Mouse (Mus musculus) hindbrain, embryonic 15.5 days (tissue): ENCODE results near the gene Nhlrc1. TPM values are rescaled to one million over a fixed set of nuclear protein-coding genes. Genes with fewer than 3 reads are reported as not detected.

Source experiments
- ATAC-seq: fragments of 200-750 bp; cut with Nextera tagmentation; 2 replicates; pipeline ENCODE4 v1.8.0; 2017; ENCODE audit warnings: low read depth, moderate number of reproducible peaks, moderate TSS enrichment; ENCODE audit not compliant: low FRiP score
- H3K27ac ChIP-seq: fragments of 300-500 bp; sonication (generic); replicated peaks from 2 replicates; pipeline ENCODE4 v1.5.1; 2015; ENCODE audit warnings: mild to moderate bottlenecking, inconsistent platforms
- H3K27me3 ChIP-seq: fragments of 300-500 bp; sonication (generic); 2 replicates; pipeline ENCODE4 v1.6.1; 2015; ENCODE audit warnings: control low read depth, inconsistent platforms
- H3K36me3 ChIP-seq: fragments of 300-500 bp; sonication (generic); 2 replicates; pipeline ENCODE4 v1.6.1; 2015; ENCODE audit warnings: control low read depth, inconsistent platforms
- H3K4me1 ChIP-seq: fragments of 300-500 bp; sonication (generic); replicated peaks from 2 replicates; pipeline ENCODE4 v1.6.1; 2015; ENCODE audit warnings: control low read depth, inconsistent platforms
- H3K4me2 ChIP-seq: fragments of 300-500 bp; sonication (generic); 2 replicates; pipeline ENCODE4 v1.6.1; 2015; ENCODE audit warnings: moderate library complexity, mild to moderate bottlenecking, inconsistent platforms
- H3K4me3 ChIP-seq: fragments of 300-500 bp; sonication (generic); 2 replicates; pipeline ENCODE4 v1.5.1; 2015; ENCODE audit warnings: mild to moderate bottlenecking, inconsistent platforms
- H3K9ac ChIP-seq: fragments of 300-500 bp; sonication (generic); 2 replicates; pipeline ENCODE4 v1.6.1; 2015; ENCODE audit warnings: inconsistent platforms
- H3K9me3 ChIP-seq: fragments of 300-500 bp; sonication (generic); 2 replicates; pipeline ENCODE4 v1.6.1; 2016; ENCODE audit warnings: control low read depth, inconsistent platforms
- WGBS: fragments of 180-500 bp; shearing (Covaris S2); methylation state at CpG from one replicate; pipeline ENCODE4 v1.1.7; 2015; 5-methylcytosine and 5-hydroxymethylcytosine counted together
- polyA plus RNA-seq: library from polyadenylated mRNA; unstranded; fragments of >200 nt; fragmentation: Nextera tagmentation; extraction: Ambion mirVana; gene quantifications from 2 replicates; pipeline ENCODE4 v1.2.1, GENCODE M21; 2015

Nhlrc1 gene
- polyA plus RNA-seq, 1 experiment from 2014 or later, result 18.5 TPM

DNA sequence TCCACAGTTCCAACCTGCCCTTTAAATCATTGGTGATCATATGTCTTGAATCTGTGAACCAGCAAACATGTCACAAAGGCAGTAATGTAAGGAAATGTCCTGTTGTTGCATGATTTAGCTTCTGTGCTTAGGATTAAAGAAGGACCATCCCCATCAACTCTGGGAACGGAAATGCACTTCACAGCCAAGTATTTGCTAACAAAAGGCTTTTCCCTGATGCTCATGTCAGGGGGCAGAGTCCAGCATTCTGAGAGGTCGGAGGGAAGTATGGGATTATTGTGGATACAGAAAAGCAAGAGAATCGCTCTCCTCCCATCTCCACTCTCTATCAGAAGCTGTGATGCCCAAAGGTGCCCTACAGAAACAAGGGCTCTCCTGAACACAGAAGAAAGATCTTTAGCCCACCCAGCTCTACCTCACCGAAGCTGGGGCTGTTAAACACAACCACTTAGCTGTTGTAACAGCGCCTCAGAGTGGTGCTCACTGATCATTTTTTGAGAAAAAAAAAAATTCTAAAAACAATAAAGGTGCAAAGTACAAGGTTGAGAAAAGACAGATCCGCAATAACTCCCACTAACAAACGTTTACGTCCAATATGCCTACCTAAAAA lies 27.5 kb upstream of the Nhlrc1 start:
- peak overlapping the region; percentile 84; the same call in 1 of the 2 replicates for H3K27ac ChIP-seq
- H3K4me3 ChIP-seq, result peak overlapping the region; percentile 95
- peaks cover 18% of the 10 kb centered on the region for H3K4me1 ChIP-seq
- WGBS, result 48% methylated on average over 8 of the region's 8 CpGs
- H3K9ac ChIP-seq, result peak overlapping the region; percentile 81; the same call in 1 of the 2 replicates
- no peaks in the 10 kb centered on the region for H3K27me3 ChIP-seq
- peak overlapping the region; percentile 74 for H3K4me2 ChIP-seq
- no peak for ATAC-seq
- H3K9me3 ChIP-seq, result no peaks in the 10 kb centered on the region
- H3K36me3 ChIP-seq, result no peaks in the 10 kb centered on the region

DNA sequence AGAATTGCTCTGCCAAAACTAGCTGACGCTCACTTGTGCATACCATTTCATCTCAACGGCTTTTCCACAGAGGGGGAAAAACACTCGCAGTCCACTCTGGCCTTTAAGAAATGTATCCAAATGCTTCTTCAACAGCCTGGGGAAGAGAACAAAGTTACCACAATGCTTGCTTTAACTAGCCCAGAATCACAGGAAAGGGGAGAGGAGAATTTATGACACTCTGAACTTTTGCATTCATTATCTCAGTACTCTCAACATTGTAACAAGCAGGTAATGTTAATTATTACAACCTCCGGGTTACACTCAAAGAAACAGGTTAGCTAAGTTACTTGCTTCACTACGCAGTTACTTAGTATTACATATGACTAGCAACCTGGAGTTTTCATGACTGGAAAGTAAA lies 25.4 kb upstream of the Nhlrc1 start:
- Histone ChIP-seq H3K27ac (no peak overlapping the region), H3K4me2 (no peak overlapping the region), H3K4me1 (peaks cover 18% of the 10 kb centered on the region), H3K9me3 (no peaks in the 10 kb centered on the region), H3K9ac (no peak overlapping the region), H3K27me3 (no peaks in the 10 kb centered on the region), H3K4me3 (no peak overlapping the region), H3K36me3 (no peaks in the 10 kb centered on the region)
- no peak for ATAC-seq
- WGBS, result 93% methylated on average over 5 of the region's 5 CpGs

GRCm38 (mm10) chr13:47037946-47038345 lies 23.3 kb upstream of the Nhlrc1 start:
- H3K27me3 ChIP-seq, result no peaks in the 10 kb centered on the region
- H3K36me3 ChIP-seq, result no peaks in the 10 kb centered on the region
- H3K9me3 ChIP-seq, result no peaks in the 10 kb centered on the region
- WGBS, result 74% methylated on average over 6 of the region's 6 CpGs
- 0 out of 2 replicates have a peak, but pooled peaks cover 9% of the 10 kb centered on the region for H3K4me1 ChIP-seq
- no peak overlapping the region for H3K4me3 ChIP-seq
- no peak overlapping the region for H3K27ac ChIP-seq
- no peak overlapping the region for H3K4me2 ChIP-seq
- no peak overlapping the region for H3K9ac ChIP-seq
- ATAC-seq, result no peak

DNA sequence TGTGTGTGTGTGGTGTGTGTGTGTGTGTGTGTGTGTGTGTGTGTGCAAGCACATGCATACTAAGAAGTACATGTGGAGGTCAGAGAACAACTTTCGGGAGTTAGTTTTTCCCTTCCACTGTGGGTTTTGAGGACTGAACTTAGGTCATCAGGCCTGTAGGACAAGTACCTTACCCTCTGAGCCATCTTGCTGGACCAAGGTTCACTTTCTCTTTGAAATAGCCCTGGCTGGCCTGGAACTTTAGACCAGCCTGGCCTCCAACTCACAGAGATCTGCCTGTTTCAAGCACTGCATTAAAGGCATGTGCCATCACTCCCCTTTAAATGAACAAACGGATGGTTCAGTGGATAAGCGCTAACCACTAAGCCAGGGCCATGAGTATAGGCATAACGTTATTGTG lies 19.0 kb upstream of the Nhlrc1 start:
- Histone ChIP-seq H3K27me3 (no peaks in the 10 kb centered on the region), H3K27ac (no peak overlapping the region), H3K4me3 (no peak overlapping the region), H3K9ac (no peak overlapping the region), H3K9me3 (no peaks in the 10 kb centered on the region), H3K4me1 (no peaks in the 10 kb centered on the region), H3K36me3 (peaks cover under 1% of the 10 kb centered on the region; the same call in 1 of the 2 replicates), H3K4me2 (no peak overlapping the region)
- WGBS, result 89% methylated on average over 4 of the region's 4 CpGs
- ATAC-seq, result no peak

GRCm38 (mm10) chr13:47030376-47031107 lies 15.9 kb upstream of the Nhlrc1 start:
- Histone ChIP-seq H3K36me3 (peaks cover 4% of the 10 kb centered on the region; the same call in 1 of the 2 replicates), H3K9ac (no peak overlapping the region), H3K9me3 (no peaks in the 10 kb centered on the region), H3K4me2 (no peak overlapping the region), H3K4me3 (no peak overlapping the region), H3K4me1 (no peaks in the 10 kb centered on the region), H3K27ac (no peak overlapping the region), H3K27me3 (no peaks in the 10 kb centered on the region)
- no peak for ATAC-seq
- WGBS, result 91% methylated on average over 17 of the region's 17 CpGs

DNA sequence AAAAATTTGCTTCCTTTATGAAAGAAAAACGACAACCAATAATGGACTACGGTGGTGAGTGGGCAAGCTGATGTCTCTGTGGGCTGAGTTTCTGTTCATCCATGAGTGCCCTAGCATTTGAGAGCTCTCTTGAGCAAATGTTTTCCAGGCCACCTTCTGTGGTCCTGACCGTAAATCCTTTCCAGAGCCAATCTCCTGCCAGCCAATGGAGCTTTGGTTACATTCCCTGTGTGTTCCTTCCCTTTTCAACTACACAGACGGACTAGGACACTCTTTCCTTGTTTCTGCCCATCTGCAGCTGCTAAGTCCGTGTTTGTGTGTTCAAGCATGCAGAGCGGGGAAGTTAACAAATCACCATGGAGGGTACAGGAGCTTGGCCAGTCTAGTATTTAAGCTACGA lies 6.1 kb upstream of the Nhlrc1 start:
- no peaks in the 10 kb centered on the region for H3K27me3 ChIP-seq
- no peaks in the 10 kb centered on the region for H3K9me3 ChIP-seq
- H3K4me3 ChIP-seq, result no peak overlapping the region
- H3K9ac ChIP-seq, result no peak overlapping the region
- no peak overlapping the region for H3K4me2 ChIP-seq
- H3K4me1 ChIP-seq, result no peaks in the 10 kb centered on the region
- 80% methylated on average over 7 of the region's 7 CpGs for WGBS
- no peaks in the 10 kb centered on the region for H3K36me3 ChIP-seq
- no peak for ATAC-seq
- no peak overlapping the region for H3K27ac ChIP-seq

- 85% methylated on average over 7 of the region's 7 CpGs for WGBS
- ATAC-seq, result no peak
Observed at GRCm38 (mm10) chr13:47019774-47020173, 5.1 kb upstream of the Nhlrc1 start.

GRCm38 (mm10) chr13:47017259-47017658 lies 2.6 kb upstream of the Nhlrc1 start:
- ATAC-seq, result peak; percentile 76; the same call in 1 of the 2 replicates
- Histone ChIP-seq H3K4me2 (no peak overlapping the region), H3K27me3 (no peaks in the 10 kb centered on the region), H3K36me3 (no peaks in the 10 kb centered on the region), H3K9ac (no peak overlapping the region), H3K4me3 (no peak overlapping the region), H3K9me3 (no peaks in the 10 kb centered on the region), H3K4me1 (peaks cover 9% of the 10 kb centered on the region), H3K27ac (no peak overlapping the region)
- 41% methylated on average over 5 of the region's 5 CpGs for WGBS

More at GRCm38 (mm10) chr13:47019774-47020173, 5.1 kb upstream of the Nhlrc1 start:
- Histone ChIP-seq H3K9me3 (no peaks in the 10 kb centered on the region), H3K4me2 (no peak overlapping the region), H3K4me3 (no peak overlapping the region), H3K27me3 (no peaks in the 10 kb centered on the region), H3K27ac (no peak overlapping the region), H3K9ac (no peak overlapping the region), H3K4me1 (no peaks in the 10 kb centered on the region; the same call in 1 of the 2 replicates), H3K36me3 (no peaks in the 10 kb centered on the region)

DNA sequence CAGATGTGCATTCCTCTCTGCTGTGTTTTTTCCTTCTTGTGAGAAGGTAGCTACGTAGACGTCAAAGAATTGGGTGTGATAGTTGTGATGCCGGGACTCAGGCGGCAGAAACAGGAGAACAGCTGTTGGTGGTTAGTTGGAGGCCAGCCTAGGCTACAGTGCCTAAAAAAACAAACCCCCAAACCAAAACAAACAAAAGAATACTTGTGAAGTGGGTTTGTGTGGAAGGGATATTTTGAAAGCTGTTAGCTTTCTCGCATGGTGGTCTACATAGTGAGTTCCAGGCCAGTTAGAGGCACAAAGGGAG lies 498 bp upstream of the Nhlrc1 start:
- Histone ChIP-seq H3K27ac (no peak overlapping the region), H3K9me3 (peaks cover 1% of the 10 kb centered on the region; the same call in 1 of the 2 replicates), H3K9ac (no peak overlapping the region), H3K4me2 (peak overlapping the region; percentile 95), H3K36me3 (no peaks in the 10 kb centered on the region), H3K27me3 (no peaks in the 10 kb centered on the region), H3K4me1 (peaks cover 9% of the 10 kb centered on the region), H3K4me3 (peak overlapping the region; percentile 58; the same call in 1 of the 2 replicates)
- 77% methylated on average over 5 of the region's 5 CpGs for WGBS
- no peak for ATAC-seq

DNA sequence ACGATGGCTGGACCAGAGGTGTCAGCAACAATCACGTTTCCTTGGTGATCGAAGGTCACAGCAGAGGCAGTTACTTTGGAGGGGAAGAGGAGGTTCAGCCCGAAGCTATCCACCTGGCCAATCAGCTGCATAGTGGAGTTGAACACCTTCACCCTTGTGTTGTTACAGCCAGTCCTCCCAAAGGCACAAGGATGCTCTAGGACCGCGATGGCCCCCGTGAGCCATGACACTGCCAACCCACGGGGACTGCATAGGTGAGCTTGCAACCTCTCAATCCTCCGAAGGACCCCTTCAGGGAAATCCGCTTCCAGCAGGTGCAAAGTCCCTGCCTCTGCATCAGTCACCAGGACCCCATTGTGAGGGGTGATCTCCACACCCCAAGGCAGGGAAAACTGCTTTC lies 910 bp downstream of the Nhlrc1 start:
- WGBS, result 64% methylated on average over 10 of the region's 10 CpGs
- no peaks in the 10 kb centered on the region for H3K36me3 ChIP-seq
- H3K9ac ChIP-seq, result no peak overlapping the region
- H3K4me1 ChIP-seq, result peaks cover 9% of the 10 kb centered on the region
- H3K4me3 ChIP-seq, result peak overlapping the region; percentile 58
- H3K9me3 ChIP-seq, result peaks cover 8% of the 10 kb centered on the region; the same call in 1 of the 2 replicates
- ATAC-seq, result no peak
- no peaks in the 10 kb centered on the region for H3K27me3 ChIP-seq
- no peak overlapping the region for H3K27ac ChIP-seq
- H3K4me2 ChIP-seq, result peak overlapping the region; percentile 95

DNA sequence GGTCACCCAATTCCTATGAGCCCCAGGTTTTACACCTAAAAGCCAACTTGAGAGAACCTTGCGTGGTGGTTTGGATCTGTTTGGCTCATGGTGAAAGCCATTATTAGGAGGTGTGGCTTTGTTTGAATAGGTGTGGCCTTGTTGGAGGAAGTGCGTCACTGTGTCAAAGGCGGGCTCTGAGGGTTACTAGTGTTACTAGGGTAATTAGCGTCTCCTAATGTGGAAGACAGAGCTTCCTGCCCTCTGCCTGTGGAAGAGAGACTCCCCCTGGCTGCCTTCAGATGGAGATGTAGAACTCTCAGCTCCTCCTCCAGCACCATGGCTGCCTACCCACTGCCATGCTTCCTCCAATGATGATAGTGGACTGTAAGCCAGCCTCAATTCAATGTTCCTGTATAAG lies 13.1 kb downstream of the Nhlrc1 start:
- Histone ChIP-seq H3K4me1 (no peaks in the 10 kb centered on the region), H3K9ac (no peak overlapping the region), H3K36me3 (no peaks in the 10 kb centered on the region), H3K27me3 (no peaks in the 10 kb centered on the region), H3K4me2 (no peak overlapping the region), H3K27ac (no peak overlapping the region), H3K4me3 (no peak overlapping the region), H3K9me3 (no peaks in the 10 kb centered on the region)
- ATAC-seq, result no peak
- 89% methylated on average over 4 of the region's 4 CpGs for WGBS

DNA sequence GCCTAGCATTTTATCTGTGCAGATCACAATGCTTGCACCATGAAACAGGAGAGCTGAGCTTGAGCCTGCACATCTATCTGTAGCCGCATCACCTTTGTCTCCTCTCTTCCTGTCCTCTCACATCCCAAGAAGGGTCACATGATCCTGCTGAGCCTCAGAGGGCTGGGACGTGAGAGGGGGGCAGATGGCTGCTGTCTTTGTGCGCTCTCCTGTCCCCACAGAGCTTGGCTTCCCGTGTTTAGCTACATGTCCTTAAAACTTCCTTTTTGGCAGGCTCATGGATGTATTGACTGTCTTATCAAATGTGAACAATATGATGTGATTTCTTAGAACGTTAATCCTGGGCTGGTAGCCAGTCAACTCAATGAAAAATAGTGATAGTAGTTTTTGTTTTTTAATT lies 15.2 kb downstream of the Nhlrc1 start:
- no peak overlapping the region for H3K27ac ChIP-seq
- no peaks in the 10 kb centered on the region for H3K9me3 ChIP-seq
- H3K4me1 ChIP-seq, result no peaks in the 10 kb centered on the region
- H3K36me3 ChIP-seq, result no peaks in the 10 kb centered on the region
- H3K4me3 ChIP-seq, result no peak overlapping the region
- ATAC-seq, result no peak
- no peak overlapping the region for H3K9ac ChIP-seq
- WGBS, result 63% methylated on average over 5 of the region's 5 CpGs
- H3K4me2 ChIP-seq, result no peak overlapping the region
- no peaks in the 10 kb centered on the region for H3K27me3 ChIP-seq
